8 mouse cellular contexts compared by ENCODE assay signal in genomic region chr17:6005246-6005637, GRCm38 (mm10).
DNase-seq lines count a peak whose midpoint lies in the region; ATAC-seq and TF ChIP-seq lines count a peak whose summit lies in the region.

No protein-coding gene starts in this region.

- TF ChIP-seq CTCF in thymus, adult 2 months (IDR thresholded peaks at IDR 0.05; ENCODE audit: borderline replicate concordance, control insufficient read depth, extremely low read depth, insufficient read depth, low read length, poor library complexity) = no peak
- TF ChIP-seq CTCF in stomach, postnatal 0 days (IDR thresholded peaks at IDR 0.05; ENCODE audit: low read depth) = no peak

- H3K9ac ChIP-seq in forebrain, embryonic 13.5 days = no peak overlapping the region
- H3K9ac ChIP-seq in liver, embryonic 12.5 days = no peak overlapping the region
- H3K9ac ChIP-seq in stomach, postnatal 0 days (ENCODE audit: low read length) = peak overlapping the region; percentile 28; the same call in 1 of the 2 replicates

- no peaks in the 10 kb centered on the region for H3K27me3 ChIP-seq in thymus, adult 2 months (ENCODE audit: control insufficient read depth, insufficient read depth, low read length)
- no peaks in the 10 kb centered on the region for H3K27me3 ChIP-seq in forebrain, embryonic 13.5 days
- peaks cover 5% of the 10 kb centered on the region; the same call in 1 of the 2 replicates for H3K27me3 ChIP-seq in liver, embryonic 12.5 days (replicated peaks)
- no peaks in the 10 kb centered on the region for H3K27me3 ChIP-seq in stomach, postnatal 0 days (ENCODE audit: control insufficient read depth, insufficient read depth, low read length)

- peaks cover 48% of the 10 kb centered on the region for H3K4me1 ChIP-seq in thymus, adult 2 months (replicated peaks; ENCODE audit: control insufficient read depth, insufficient read depth, low read length)
- H3K4me1 ChIP-seq in forebrain, embryonic 13.5 days = peaks cover 12% of the 10 kb centered on the region
- H3K4me1 ChIP-seq in liver, embryonic 12.5 days = peaks cover 29% of the 10 kb centered on the region
- H3K4me1 ChIP-seq in stomach, postnatal 0 days (replicated peaks; ENCODE audit: control insufficient read depth, insufficient read depth) = peaks cover 13% of the 10 kb centered on the region

- H3K36me3 ChIP-seq in thymus, adult 2 months (ENCODE audit: control insufficient read depth, insufficient read depth, low read length) = no peaks in the 10 kb centered on the region
- H3K36me3 ChIP-seq in forebrain, embryonic 13.5 days (ENCODE audit: poor library complexity, severe bottlenecking) = no peaks in the 10 kb centered on the region
- H3K36me3 ChIP-seq in liver, embryonic 12.5 days = no peaks in the 10 kb centered on the region; the same call in 1 of the 2 replicates
- peaks cover under 1% of the 10 kb centered on the region; the same call in 1 of the 2 replicates for H3K36me3 ChIP-seq in stomach, postnatal 0 days (ENCODE audit: control insufficient read depth, insufficient read depth, low read length)

- H3K27ac ChIP-seq in thymus, adult 2 months (ENCODE audit: control insufficient read depth, insufficient read depth, low read length) = no peak overlapping the region
- peak overlapping the region; percentile 21; the same call in 1 of the 2 replicates for H3K27ac ChIP-seq in forebrain, embryonic 13.5 days
- H3K27ac ChIP-seq in liver, embryonic 12.5 days = no peak overlapping the region
- peak overlapping the region; percentile 95 for H3K27ac ChIP-seq in stomach, postnatal 0 days (replicated peaks)

- H3K9me3 ChIP-seq in forebrain, embryonic 13.5 days (replicated peaks) = no peaks in the 10 kb centered on the region
- no peaks in the 10 kb centered on the region for H3K9me3 ChIP-seq in liver, embryonic 12.5 days (replicated peaks)
- no peaks in the 10 kb centered on the region for H3K9me3 ChIP-seq in stomach, postnatal 0 days (ENCODE audit: control insufficient read depth, low read length)

- peak; percentile 26 for DNase-seq in thymus, postnatal 14 days
- DNase-seq in thymus, adult 2 months = no peak
- DNase-seq in stomach, postnatal 0 days (ENCODE audit: low spot score) = peak; percentile 79
- DNase-seq in left cerebral cortex, adult 11 months (ENCODE audit: low spot score) = no peak
- DNase-seq in layer of hippocampus, postnatal 25 days (ENCODE audit: extremely low spot score in 1 of 2, low spot score in 1 of 2) = no peak

- ATAC-seq in forebrain, embryonic 13.5 days = peak; percentile 65
- peak; percentile 76 for ATAC-seq in liver, embryonic 12.5 days
- peak; percentile 66 for ATAC-seq in stomach, postnatal 0 days (ENCODE audit: low FRiP score, low TSS enrichment)
- no peak for ATAC-seq in monocyte, adult 5-6 weeks (replicated peaks; ENCODE audit: insufficient number of reproducible peaks, low FRiP score, low TSS enrichment, poor library complexity, severe bottlenecking)

- no peak overlapping the region for H3K4me3 ChIP-seq in thymus, adult 2 months (ENCODE audit: control insufficient read depth, insufficient read depth, low read length)
- no peak overlapping the region for H3K4me3 ChIP-seq in forebrain, embryonic 13.5 days
- no peak overlapping the region for H3K4me3 ChIP-seq in liver, embryonic 12.5 days
- H3K4me3 ChIP-seq in stomach, postnatal 0 days (ENCODE audit: low read depth, low read length) = no peak overlapping the region

- 17% methylated on average over 13 of the region's 14 CpGs for WGBS in thymus, adult 2 months
- 20% methylated on average over 9 of the region's 14 CpGs for WGBS in forebrain, embryonic 13.5 days
- 14% methylated on average over 9 of the region's 14 CpGs for WGBS in liver, embryonic 12.5 days (ENCODE audit: insufficient replicate concordance)
- 16% methylated on average over 13 of the region's 14 CpGs for WGBS in stomach, postnatal 0 days

- TF ChIP-seq EP300 in stomach, postnatal 0 days (optimal IDR thresholded peaks at IDR 0.05) = no peak

- TF ChIP-seq POLR2A in thymus, adult 2 months (IDR thresholded peaks at IDR 0.05; ENCODE audit: control insufficient read depth, extremely low read depth, insufficient read depth, low read length, poor library complexity) = no peak

- no peak overlapping the region for H3K4me2 ChIP-seq in forebrain, embryonic 13.5 days
- peak overlapping the region; percentile 44 for H3K4me2 ChIP-seq in liver, embryonic 12.5 days
- H3K4me2 ChIP-seq in stomach, postnatal 0 days (replicated peaks; ENCODE audit: low read depth) = no peak overlapping the region

Comparison
In these comparisons a context has a peak if more than half of its experiments do, and no peak if none do; other contexts are left out.
1. DNase-seq: peak in thymus, postnatal 14 days (single experiment) and stomach, postnatal 0 days (single experiment); none in thymus, adult 2 months (single experiment), left cerebral cortex, adult 11 months (single experiment) and layer of hippocampus, postnatal 25 days (0 of 2).
2. H3K27ac ChIP-seq: peak in forebrain, embryonic 13.5 days (single experiment) and stomach, postnatal 0 days (single experiment); none in thymus, adult 2 months (single experiment) and liver, embryonic 12.5 days (single experiment).